Mouse (Mus musculus) embryonic facial prominence, embryonic 11.5 days (tissue): ENCODE measurements around the gene Olfr535. TPM values are rescaled to one million over a fixed set of nuclear protein-coding genes. Genes with fewer than 3 reads are reported as not detected.
"Not testable (repeated sequence)": the region's sequence is repeated elsewhere in the genome, so short reads cannot be mapped to it uniquely, and the experiment has no call there.

Experiments
- ATAC-seq: fragments of 200-750 bp; cut with Nextera tagmentation; replicated peaks from 2 replicates; pipeline ENCODE4 v1.8.0; 2017; ENCODE audit warnings: low read depth; ENCODE audit not compliant: insufficient number of reproducible peaks, low FRiP score, low TSS enrichment
- DNase-seq: peaks from one replicate; pipeline ENCODE4 v3.0.0-alpha.2; 2015; ENCODE audit warnings: low spot score
- H3K27ac ChIP-seq: fragments of 300-500 bp; sonication (generic); replicated peaks from 2 replicates; pipeline ENCODE4 v1.5.1; 2014; ENCODE audit warnings: mild to moderate bottlenecking, low read depth, low read length, control low read depth
- H3K27me3 ChIP-seq: fragments of 300-500 bp; sonication (generic); 2 replicates; pipeline ENCODE4 v1.6.1; 2014; ENCODE audit warnings: mild to moderate bottlenecking, low read length, moderate library complexity, mixed read lengths; ENCODE audit not compliant: control insufficient read depth, insufficient read depth
- H3K36me3 ChIP-seq: fragments of 300-500 bp; sonication (generic); replicated peaks from 2 replicates; pipeline ENCODE4 v1.6.1; 2014; ENCODE audit warnings: low read depth, mild to moderate bottlenecking, low read length, moderate library complexity, mixed read lengths; ENCODE audit not compliant: control insufficient read depth, insufficient read depth
- H3K4me1 ChIP-seq: fragments of 300-500 bp; sonication (generic); 2 replicates; pipeline ENCODE4 v1.6.1; 2014; ENCODE audit warnings: low read length, mixed read lengths; ENCODE audit not compliant: control insufficient read depth, insufficient read depth
- H3K4me2 ChIP-seq: fragments of 300-500 bp; sonication (generic); 2 replicates; pipeline ENCODE4 v1.6.1; 2014; ENCODE audit warnings: low read depth, mild to moderate bottlenecking, control low read depth, low read length, moderate library complexity
- H3K4me3 ChIP-seq: fragments of 300-500 bp; sonication (generic); 2 replicates; pipeline ENCODE4 v1.5.1; 2014; ENCODE audit warnings: low read depth, low read length, control low read depth
- H3K9ac ChIP-seq: fragments of 300-500 bp; sonication (generic); replicated peaks from 2 replicates; pipeline ENCODE4 v1.6.1; 2014; ENCODE audit warnings: mild to moderate bottlenecking, control low read depth, low read length
- H3K9me3 ChIP-seq: fragments of 300-500 bp; sonication (generic); replicated peaks from 2 replicates; pipeline ENCODE4 v1.6.1; 2016; ENCODE audit warnings: mild to moderate bottlenecking, low read length, inconsistent platforms, mixed read lengths; ENCODE audit not compliant: control insufficient read depth
- WGBS: fragments of 180-500 bp; shearing (Covaris S2); extraction: QIAGEN DNeasy Blood & Tissue Kit; methylation state at CpG from one replicate; pipeline ENCODE4 v1.1.7; 2014; 5-methylcytosine and 5-hydroxymethylcytosine counted together
- polyA plus RNA-seq: library from polyadenylated mRNA; unstranded; fragments of >200 nt; fragmentation: Nextera tagmentation; extraction: Ambion mirVana; gene quantifications from 2 replicates; pipeline ENCODE4 v1.2.1, GENCODE M21; 2014

Olfr535 gene
- not detected in 2 replicates for polyA plus RNA-seq

GRCm38 (mm10) chr7:140483916-140484315 is at the start of gene Olfr535:
TSS of gene Olfr535 (plus strand) at chr7:140484216.
- ATAC-seq, result no peak
- WGBS, result 83% methylated on average over 1 of the region's 1 CpGs
- no peak within 1 kb of the TSS for H3K4me2 ChIP-seq
- no peak within 1 kb of the TSS for H3K27ac ChIP-seq
- no peaks in the 10 kb centered on the region for H3K9me3 ChIP-seq
- no peaks in the 10 kb centered on the region for H3K36me3 ChIP-seq
- H3K4me3 ChIP-seq, result no peak within 1 kb of the TSS
- H3K9ac ChIP-seq, result no peak within 1 kb of the TSS
- no peaks in the 10 kb centered on the region for H3K27me3 ChIP-seq
- no peaks in the 10 kb centered on the region for H3K4me1 ChIP-seq
- DNase-seq, result no peak

- no peak for DNase-seq
- Histone ChIP-seq H3K9ac (no peak overlapping the region), H3K27ac (no peak overlapping the region), H3K9me3 (no peaks in the 10 kb centered on the region), H3K36me3 (no peaks in the 10 kb centered on the region), H3K4me3 (no peak overlapping the region), H3K27me3 (no peaks in the 10 kb centered on the region), H3K4me1 (no peaks in the 10 kb centered on the region), H3K4me2 (no peak overlapping the region)
- ATAC-seq, result no peak
- WGBS, result 70% methylated on average over 1 of the region's 1 CpGs
Measured at GRCm38 (mm10) chr7:140443141-140443540, 40.9 kb upstream of the Olfr535 start.

- not testable (repeated sequence) for H3K36me3 ChIP-seq, DNase-seq, H3K4me3 ChIP-seq, ATAC-seq, H3K4me2 ChIP-seq, H3K9ac ChIP-seq, H3K27ac ChIP-seq, H3K27me3 ChIP-seq, H3K4me1 ChIP-seq, H3K9me3 ChIP-seq
- 100% methylated on average over 1 of the region's 1 CpGs for WGBS
Measured at GRCm38 (mm10) chr7:140463070-140463469, 20.9 kb upstream of the Olfr535 start, which contains the start of gene Olfr533. TSS of gene Olfr533 (plus strand) at chr7:140463370.

GRCm38 (mm10) chr7:140477886-140478285 is 6.1 kb upstream of the Olfr535 start:
- no peaks in the 10 kb centered on the region for H3K36me3 ChIP-seq
- no peak for DNase-seq
- H3K27me3 ChIP-seq, result no peaks in the 10 kb centered on the region
- no peaks in the 10 kb centered on the region for H3K9me3 ChIP-seq
- no peak overlapping the region for H3K9ac ChIP-seq
- H3K4me3 ChIP-seq, result no peak overlapping the region
- ATAC-seq, result no peak
- no peak overlapping the region for H3K27ac ChIP-seq
- no peaks in the 10 kb centered on the region for H3K4me1 ChIP-seq
- 69% methylated on average over 1 of the region's 1 CpGs for WGBS
- H3K4me2 ChIP-seq, result no peak overlapping the region

- DNase-seq, result no peak
- 78% methylated on average over 1 of the region's 1 CpGs for WGBS
- ATAC-seq, result no peak
Measured at GRCm38 (mm10) chr7:140478733-140479132, 5.3 kb upstream of the Olfr535 start.

GRCm38 (mm10) chr7:140488981-140489380 is 5.0 kb downstream of the Olfr535 start:
- Histone ChIP-seq H3K9me3 (no peaks in the 10 kb centered on the region), H3K4me2 (no peak overlapping the region), H3K27me3 (no peaks in the 10 kb centered on the region), H3K9ac (no peak overlapping the region), H3K4me3 (no peak overlapping the region), H3K4me1 (no peaks in the 10 kb centered on the region), H3K36me3 (no peaks in the 10 kb centered on the region), H3K27ac (no peak overlapping the region)
- DNase-seq, result no peak
- WGBS, result 81% methylated on average over 1 of the region's 1 CpGs
- ATAC-seq, result no peak

More at GRCm38 (mm10) chr7:140478733-140479132, 5.3 kb upstream of the Olfr535 start:
- no peak overlapping the region for H3K4me2 ChIP-seq
- no peaks in the 10 kb centered on the region for H3K36me3 ChIP-seq
- no peaks in the 10 kb centered on the region for H3K9me3 ChIP-seq
- H3K27me3 ChIP-seq, result no peaks in the 10 kb centered on the region
- no peak overlapping the region for H3K4me3 ChIP-seq
- no peaks in the 10 kb centered on the region for H3K4me1 ChIP-seq
- H3K27ac ChIP-seq, result no peak overlapping the region
- H3K9ac ChIP-seq, result no peak overlapping the region

GRCm38 (mm10) chr7:140494231-140494630 is 10.2 kb downstream of the Olfr535 start:
- no peak for DNase-seq
- Histone ChIP-seq H3K9ac (no peak overlapping the region), H3K9me3 (no peaks in the 10 kb centered on the region), H3K4me3 (no peak overlapping the region), H3K4me2 (no peak overlapping the region), H3K36me3 (no peaks in the 10 kb centered on the region), H3K27me3 (no peaks in the 10 kb centered on the region), H3K27ac (no peak overlapping the region), H3K4me1 (no peaks in the 10 kb centered on the region)
- 38% methylated on average over 2 of the region's 2 CpGs for WGBS
- no peak for ATAC-seq

- Histone ChIP-seq H3K9me3 (no peaks in the 10 kb centered on the region), H3K36me3 (no peaks in the 10 kb centered on the region), H3K27me3 (no peaks in the 10 kb centered on the region), H3K4me3 (no peak overlapping the region), H3K4me1 (no peaks in the 10 kb centered on the region), H3K27ac (no peak overlapping the region), H3K4me2 (no peak overlapping the region), H3K9ac (no peak overlapping the region)
- DNase-seq (no peak), ATAC-seq (no peak)
Measured at GRCm38 (mm10) chr7:140494702-140495101, 10.7 kb downstream of the Olfr535 start.
